Mouse (Mus musculus): ENCODE measurements around the gene Sds. TPM values are rescaled to one million over a fixed set of nuclear protein-coding genes. Genes with fewer than 3 reads are reported as not detected.
A peak's percentile ranks its signal among the peaks of the same experiment; 100 is the strongest.

The Sds gene
- total RNA-seq, 4 experiments from 2014 or later = 0.35 TPM; not detected in 3

DNA sequence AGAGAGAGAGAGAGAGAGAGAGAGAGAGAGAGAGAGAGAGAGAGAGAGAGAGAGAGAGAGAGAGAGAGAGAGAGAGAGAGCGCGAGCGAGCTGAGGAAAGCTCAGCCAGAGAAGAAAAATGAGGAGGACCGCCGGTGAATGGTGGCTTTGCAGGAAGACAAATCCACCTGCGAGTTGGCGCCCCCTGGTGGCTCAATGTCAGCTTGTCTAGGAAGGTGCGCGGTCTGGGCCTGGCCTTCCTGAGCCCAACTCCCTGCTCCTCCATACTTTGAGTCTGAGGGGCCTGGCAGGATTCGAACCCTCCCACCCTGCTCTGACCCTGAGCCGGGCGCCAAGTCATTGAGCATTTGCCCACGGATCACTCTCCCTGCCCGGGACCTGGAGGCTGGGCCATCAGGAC, 35.6 kb upstream of the Sds start:
- DNase-seq = peak; percentile 71

DNA sequence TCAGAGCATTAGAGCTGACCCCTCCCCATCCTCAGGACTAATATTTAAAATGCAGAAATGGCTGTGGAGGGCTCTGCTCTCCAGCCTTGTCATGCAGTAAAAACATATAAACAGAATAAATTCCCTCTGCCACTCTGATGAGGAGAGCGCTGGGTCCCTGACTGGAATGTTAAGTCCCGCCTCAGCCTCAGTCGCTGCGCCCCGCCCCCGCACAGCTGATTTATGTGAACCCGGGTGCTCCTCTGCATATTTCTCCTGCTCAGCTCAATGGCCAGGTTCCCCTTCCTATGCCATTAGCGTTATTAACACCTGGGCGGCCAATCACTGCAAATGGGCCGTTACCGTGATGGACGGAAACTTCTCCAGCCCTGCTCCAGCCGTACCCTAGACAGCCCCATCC, 29.0 kb upstream of the Sds start:
- DNase-seq = no peak

DNA sequence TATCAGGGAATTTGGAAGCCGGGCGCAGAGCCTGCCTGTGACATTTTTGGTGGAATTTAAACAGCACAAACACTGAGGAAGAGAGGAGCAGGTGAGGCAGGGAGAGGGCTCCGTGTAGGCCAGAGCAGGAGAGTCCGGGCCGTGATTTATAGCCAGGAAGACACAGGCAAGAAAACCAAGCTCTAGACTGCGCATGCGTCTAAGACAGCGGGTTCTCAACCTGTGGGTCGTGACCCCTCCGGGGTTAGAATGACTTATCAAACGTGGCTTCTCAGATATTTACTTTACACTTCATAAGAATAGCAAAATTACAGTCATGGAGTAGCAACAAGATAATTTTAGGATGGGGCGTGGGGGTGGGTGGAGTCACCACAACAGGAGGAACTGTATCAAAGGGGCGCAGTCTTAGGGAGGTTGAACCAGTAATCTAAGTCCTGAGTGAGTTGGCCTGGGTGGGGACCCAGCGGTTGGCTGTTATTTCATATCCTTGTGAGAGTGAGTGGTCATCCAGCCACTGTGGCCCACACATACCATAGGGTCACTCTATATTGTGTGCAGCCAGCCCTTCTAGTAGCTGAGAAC, 21.5 kb upstream of the Sds start:
- DNase-seq = no peak

DNA sequence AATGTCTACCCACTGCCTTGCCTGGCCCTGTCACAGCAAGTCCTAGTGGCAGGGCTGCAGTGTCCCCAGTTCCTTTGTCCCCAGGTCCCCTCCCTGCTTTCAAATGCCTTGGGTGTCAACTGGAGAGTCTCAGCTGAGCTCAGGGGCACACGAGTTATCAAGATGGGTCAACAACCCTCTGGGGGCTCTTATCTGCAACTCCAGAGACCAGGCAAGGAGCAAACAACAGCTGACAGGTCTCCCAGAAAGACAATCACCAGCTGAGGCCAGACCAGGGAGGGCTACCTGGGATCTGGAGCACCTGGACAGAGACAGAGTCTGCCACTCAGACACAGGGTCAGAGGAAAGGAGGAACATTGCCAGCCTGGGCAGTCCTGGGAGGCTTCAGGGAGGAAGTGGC, 20.1 kb upstream of the Sds start:
- DNase-seq = no peak

DNA sequence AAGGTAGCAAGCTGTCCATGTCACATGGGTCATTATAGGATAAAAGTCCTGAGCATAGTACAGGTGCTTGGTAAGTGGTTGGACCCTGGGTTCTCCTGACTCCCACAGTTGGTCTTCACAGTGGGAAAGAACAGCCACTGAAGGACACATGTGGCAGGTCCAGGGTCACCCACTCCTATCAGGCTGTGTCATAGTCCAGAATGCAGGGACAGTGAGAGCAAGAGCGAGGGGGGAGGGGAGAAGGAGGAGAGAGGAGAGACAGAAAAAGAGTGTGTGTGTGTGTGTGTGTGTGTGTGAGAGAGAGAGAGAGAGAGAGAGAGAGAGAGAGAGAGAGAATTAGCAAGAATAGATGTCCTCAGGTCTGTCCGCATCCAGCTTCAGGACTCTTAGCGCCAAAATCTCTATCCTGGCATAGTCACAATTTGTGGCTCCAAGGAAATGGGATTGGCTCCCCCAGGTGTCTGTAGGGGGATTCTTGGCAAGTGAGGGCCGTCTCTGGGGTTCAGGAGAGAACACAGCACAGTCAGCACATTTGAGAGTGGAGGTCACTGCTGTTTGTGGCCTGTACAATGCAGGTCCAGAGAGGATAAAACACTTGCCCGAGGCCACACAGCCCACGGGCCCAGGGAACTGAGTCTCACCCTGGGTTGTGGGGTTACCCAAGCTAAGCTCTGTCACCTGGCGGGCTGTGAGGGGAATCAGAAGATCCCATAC, 19.3 kb upstream of the Sds start:
- DNase-seq = no peak

DNA sequence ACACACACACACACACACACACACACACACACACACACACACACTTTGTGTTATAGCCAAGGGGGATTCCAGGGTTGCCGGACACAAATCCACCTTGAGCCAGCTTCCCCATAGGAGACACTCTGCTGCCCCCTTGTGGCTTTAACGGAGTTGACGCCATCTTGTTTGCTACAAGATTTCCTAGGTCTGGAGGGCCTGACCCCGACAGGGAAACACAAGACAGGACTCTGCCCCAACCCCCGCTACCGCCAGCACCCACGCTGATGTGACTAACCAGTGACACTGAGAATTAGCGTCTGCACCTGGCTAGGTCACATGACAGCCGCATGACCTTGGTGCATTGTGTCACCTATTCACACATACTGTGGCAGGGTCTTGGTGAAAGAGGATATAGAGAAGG, 18.7 kb upstream of the Sds start:
- DNase-seq = no peak

DNA sequence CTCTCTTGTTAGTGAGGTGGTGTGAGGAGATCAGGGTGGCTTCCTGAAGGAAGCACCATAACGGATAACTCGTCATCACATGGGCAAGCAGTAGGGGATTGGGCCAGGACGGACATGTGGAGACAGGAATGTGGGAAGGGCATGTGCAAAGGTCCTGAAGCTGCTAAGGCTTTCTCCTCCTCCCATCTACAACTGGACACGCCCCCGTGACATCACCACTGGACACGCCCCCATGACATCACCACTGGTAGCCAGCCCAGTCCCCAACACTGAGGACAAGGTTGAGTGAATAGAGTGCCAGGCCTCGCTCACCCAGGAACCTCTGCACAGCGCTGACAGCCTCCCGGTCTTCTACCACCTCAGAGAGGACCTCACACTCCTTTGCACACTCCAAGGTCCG, 17.2 kb upstream of the Sds start:
- DNase-seq = no peak

DNA sequence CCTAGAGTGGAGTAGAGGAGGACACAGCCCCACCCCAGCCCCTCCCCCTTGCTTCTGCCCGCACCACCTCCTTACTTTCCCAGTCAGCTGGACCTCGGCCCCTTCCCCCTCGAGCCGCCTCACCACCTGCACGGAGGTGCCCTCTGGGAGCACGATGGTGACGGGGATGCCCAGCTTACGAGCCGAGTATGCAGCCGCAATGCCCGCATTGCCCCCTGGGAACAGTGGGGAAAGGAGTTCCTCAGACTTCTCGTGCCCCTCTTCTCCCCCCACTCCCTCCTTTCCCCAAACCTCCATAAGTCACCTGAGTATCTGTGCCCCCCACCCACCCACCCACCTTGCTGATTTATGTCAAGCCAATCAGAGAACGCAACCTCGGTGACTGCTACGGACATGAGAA, 14.4 kb upstream of the Sds start:
- DNase-seq = no peak

DNA sequence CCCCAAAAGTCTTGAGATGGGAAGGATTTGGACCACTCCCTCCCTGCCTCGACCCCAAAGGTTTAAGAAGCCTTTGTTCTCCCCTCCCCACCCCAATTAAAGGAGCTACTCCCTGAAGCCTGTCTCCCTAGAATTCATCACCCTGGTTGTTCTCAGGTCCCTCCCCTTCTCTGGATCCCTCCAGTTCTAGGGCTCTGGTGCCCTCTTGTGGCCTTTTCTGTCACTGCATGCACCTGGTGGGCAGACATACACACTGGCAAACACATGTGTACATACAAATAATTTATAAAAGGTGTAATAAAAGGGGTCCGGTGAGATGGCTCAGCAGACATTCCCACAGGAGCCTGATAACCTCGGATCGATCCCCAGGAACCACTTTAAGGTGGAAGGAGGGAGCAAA, 12.0 kb upstream of the Sds start:
- no peak for DNase-seq

DNA sequence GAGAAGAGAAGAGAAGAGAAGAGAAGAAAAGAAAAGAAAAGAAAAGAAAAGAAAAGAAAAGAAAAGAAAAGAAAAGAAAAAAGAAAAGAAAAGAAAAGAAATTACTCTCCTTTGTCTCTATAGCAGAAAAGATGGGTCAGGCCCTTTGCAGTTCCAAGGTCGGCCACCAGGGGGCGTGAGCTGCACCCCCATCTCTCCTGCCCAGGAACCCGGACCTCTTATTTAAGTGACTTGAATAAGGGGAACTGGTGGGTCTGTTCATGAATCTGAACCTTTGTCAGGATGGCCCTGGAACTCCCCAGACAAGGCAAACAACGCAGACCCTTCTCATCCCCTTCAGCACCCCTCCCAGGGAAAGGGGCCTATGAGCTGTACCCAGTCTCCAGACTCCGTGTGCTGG, 11.3 kb upstream of the Sds start:
- DNase-seq = no peak

DNA sequence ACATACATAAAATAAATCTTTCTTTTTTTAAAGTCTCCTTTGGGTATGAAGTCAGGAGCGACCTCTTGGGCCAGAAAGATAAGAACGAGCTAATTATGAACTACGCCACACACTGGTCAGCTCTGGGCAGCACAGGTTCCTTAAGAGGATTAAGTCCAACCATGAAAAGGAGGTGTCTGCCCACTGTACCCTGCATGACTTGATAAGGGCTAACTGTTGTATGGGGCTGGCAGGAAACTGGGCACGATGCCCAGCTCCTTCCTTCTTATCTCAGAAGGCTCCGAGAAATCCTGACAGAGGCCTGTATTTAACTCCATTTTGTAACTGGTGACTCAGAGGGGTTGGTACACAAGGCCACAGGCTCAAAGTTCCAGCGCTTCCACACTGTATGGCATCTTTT, 10.5 kb upstream of the Sds start:
- DNase-seq = peak; percentile 85

DNA sequence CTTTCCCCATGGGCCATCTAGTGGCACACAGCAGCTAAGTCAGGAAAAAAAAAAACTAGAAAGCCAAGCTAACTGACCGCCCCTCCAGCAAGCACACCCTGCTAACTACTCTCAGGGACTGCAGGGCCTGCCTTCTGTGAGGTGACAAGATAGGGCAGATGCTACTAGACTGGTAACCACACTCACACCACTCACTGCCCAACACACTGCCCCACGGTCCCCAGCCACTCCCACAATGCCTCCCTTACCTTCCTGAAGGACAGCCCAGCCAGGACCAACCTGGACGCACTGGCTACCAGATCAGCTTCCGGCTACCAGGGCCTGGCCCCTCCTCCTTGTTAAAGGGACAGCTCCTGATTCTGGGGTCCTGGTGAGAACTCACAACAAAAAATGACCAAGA, 9.3 kb upstream of the Sds start:
- DNase-seq = peak; percentile 53

DNA sequence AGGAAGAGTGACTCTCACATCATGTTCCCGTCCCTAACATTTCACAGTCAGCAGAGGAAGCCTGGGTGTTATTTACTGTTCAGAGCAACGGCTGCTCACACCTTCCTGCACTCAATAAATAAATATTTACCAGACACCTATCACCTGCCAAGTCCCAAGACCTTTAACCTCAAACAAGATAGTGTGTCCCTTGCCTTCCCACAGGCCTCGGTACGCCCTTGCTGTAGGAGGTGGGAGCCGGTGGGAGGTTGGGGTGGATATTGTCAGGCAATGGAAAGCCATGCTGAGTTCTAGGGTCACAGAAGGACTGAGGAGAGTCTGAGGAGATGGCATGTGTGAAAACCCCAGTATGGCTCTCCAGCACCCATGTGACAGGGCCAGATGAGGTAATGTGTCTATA, 8.0 kb upstream of the Sds start:
- DNase-seq = no peak

DNA sequence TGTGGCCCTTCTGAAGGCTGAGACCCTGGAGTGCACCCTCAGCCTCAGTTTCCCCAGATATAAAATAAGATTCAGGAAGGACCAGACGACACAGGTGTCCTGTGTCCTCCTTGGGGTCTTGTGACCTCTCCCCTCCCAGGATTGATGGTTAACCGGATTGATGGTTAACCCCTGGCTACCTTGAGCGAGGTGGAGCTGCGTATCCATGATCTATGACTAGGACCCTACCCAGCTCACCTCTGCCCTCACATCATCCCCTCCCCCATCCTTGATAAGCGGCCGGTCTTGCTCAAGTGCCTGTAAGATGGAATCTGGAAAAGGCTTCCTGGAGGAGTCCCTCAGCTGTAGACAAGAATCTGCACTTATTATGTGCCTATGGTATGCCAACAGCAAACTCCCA, 7.5 kb upstream of the Sds start:
- no peak for DNase-seq

DNA sequence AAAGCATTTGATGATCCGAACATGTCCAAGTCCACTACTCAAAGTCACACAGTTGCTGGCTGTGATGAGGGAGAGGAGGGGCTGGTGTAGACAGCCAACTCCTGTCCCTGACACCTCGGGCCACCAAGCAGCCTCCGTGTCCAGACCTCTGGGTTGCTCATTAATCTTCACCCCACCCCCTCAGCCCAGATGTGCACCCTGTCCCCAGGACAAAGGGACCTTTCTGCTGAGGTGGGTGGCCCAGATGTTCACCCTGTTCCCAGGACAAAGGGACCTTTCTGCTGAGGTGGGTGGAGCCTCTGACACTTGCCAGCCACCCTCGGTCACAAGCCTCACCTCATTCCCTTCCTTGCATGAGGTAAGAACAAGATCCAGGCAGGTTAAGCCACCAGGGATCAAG, 4.8 kb upstream of the Sds start:
- no peak for DNase-seq

DNA sequence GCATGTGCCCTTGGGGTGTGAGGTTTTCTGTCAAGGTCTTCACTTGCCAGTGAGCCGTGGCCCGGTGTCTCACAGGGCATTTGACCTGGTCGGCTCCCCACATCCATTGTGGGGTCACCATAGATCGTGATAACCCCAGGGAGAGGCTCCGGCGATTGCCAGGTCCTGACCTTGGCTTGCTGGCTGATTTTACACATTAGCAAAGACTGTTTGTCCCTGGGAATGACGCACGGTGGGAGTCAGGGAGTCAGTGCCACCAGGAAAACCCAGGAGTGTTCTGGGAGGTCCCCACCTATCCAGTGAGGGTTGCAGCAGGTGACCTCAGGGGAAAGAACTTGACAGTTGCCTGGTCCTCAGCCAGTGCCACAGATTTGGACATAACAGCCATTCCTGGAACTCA, 3.6 kb upstream of the Sds start, which contains the start of gene Sdsl:
Sdsl (minus strand) TSS at position 41 of the 400 bp plus-strand sequence.
- no peak for DNase-seq

DNA sequence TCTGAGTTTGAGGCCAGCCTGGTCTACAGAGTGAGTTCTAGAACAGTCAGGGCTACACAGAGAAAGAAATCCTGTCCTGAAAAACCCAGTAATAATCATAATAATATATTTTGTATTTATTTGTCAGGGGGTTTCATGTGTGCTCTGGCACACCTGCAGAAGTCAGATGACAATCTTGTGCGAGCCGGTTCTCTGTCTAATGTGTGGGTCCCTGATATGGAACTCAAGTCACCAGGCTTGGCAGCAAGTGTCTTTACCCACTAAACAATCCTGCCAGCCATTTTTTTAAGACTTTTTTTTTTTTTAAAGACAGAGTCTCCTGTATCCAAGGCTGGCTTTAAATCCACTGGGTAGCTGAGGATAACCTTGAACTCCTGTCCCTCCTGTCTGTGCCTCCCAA, 3.0 kb upstream of the Sds start:
- DNase-seq = no peak

DNA sequence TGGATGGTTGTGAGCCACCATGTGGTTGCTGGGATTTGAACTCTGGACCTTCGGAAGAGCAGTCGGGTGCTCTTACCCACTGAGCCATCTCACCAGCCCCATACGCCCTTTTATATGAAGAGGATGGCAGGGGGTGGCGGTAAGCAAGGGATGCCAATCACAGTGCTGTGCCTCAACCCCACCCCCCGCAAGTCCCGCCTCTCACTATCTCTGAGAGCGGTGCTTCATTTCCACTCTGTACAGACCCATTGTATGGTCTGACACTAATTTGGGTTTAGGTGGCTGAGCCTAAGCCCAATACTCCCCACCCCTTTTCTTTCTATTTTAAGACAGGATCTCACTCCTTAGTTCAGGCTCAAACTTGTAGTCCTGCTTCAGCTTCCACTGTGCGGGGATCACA, 465 bp upstream of the Sds start:
- DNase-seq = no peak

DNA sequence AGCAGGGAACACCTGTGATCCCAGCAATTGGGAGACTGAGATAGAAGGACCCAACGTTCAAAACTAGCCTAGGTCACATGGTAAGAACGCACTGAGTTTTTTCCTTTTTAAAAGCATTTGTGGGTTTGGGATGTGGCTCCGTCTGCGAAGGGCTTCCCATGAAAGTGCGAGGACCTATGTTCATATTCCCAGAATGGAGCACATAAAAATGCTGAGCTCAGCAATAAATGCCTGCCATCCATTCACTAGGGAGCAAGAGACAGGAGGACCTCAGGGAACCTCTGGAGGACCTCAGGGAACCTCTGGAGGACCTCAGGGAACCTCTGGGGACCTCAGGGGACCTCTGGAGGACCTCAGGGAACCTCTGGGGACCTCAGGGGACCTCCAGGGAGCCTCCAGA, 1.7 kb downstream of the Sds start:
- DNase-seq = no peak

DNA sequence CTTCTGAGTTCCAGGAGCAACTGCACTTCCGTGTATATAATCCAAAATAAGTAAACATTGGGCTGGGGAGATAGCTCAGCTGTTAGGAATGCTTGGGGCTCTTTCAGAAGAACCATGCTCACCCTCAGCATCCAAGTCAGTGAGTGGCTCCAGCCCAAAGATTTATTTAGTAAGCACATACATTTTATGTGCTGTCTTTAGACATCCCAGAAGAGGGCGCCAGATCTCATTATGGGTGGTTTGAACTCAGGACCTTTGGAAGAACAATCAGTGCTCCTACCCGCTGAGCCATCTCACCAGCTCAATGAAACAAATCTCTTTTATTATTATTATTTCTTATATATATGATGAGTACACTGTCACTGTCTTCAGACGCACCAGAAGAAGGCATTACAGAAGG, 3.2 kb downstream of the Sds start:
- no peak for DNase-seq

DNA sequence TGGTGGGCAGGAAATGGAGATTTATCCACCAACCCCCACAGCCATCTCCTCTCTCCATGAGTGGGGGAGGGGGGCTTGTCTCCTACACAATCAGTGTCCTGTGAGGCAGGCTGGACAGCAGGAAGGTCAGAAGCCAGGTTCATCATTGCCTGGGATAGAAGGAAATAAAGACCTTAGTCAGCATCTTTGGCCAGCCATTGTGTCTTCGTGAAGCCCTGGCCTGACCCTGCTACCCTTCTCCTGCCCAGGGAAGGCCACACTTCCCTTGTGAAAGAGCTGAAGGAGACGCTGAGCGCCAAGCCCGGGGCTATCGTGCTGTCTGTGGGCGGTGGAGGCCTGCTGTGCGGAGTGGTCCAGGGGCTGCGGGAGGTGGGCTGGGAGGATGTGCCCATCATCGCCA, 4.9 kb downstream of the Sds start:
- DNase-seq = no peak

DNA sequence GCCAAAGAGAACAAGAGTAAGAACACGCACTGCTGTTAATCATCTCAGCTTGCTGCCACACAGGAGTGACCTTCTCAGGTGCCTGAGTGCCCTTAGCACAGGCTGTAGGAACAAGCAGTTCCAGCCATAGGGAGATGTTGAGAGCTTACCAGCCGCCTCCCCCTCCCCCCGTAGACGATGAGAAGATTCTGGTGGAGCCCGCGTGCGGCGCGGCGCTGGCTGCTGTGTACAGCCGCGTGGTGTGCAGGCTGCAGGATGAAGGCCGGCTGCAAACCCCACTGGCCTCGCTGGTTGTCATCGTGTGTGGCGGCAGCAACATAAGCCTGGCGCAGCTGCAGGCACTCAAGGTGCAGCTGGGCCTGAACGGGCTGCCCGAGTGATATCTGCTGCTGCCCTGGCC, 7.1 kb downstream of the Sds start:
- no peak for DNase-seq

DNA sequence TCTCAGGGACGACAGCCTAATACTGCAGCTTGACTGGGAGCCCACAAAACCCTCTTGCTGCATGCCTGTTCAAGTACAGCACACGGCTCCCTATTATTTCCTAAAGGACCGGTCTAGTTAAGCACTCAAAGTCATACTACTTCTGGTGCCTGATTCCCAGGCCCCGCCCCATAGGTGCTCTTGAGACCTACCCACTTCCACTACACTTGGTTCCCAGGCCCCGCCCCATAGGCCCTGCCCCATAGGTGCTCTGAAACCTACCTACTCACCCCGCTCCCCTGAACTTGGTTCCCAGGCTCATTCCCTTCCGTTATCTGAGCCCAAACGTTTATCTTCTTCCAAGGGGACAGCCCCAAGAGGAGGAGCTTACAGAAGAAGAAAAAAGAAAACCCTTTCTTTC, 11.5 kb downstream of the Sds start:
- no peak for DNase-seq

DNA sequence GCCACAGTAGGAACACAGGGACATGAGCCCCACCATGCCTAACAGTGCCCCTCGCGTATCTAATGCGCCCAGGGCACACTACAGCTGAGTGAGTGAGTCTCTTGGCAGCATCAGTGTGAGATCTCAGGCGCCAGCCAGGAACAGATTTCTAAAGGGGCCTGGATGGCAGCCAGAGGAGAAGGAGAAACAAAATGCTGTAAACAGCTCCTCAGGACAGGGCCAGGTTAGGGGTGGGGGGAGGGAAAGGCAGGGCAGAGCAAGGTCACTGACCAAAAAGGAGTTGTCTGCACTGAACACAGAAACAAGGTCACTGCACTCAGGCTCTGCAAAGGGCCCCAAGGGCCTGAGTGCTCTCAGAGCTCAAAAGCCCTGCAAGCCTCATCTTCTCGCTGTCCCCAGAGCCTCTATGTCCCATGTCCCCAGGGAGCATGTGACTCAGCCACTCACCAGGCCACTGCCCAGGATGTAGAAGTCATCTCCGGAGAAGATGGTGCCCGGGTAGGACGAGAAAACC, 14.4 kb downstream of the Sds start:
- DNase-seq = peak; percentile 67

DNA sequence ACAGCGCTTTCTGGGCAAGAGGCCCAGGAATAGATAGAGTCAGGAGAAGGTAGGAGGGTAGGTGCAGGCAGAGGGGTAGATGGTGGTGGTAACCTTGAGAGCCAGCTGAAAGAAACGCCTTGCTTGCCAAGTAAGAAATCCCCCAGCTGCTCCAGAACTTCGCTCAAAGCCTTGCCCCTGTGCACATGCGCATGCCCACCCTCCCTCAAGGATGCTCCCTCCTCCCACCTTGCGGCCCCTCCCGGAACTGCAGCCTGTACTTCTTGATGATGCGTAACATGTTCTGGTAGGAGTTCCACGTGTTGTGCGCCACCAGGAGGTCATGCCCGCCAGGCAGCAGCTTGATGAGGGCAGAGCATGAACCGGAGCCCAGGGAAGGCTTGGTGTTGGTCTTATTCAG, 16.1 kb downstream of the Sds start:
- DNase-seq = no peak
